ENCODE assay signal across 22 mouse cellular contexts in genomic region chr2:27365296-27365695, GRCm38 (mm10).
DNase-seq lines count a peak whose midpoint lies in the region; ATAC-seq lines count a peak whose summit lies in the region.
"Had no signal": no experiment of that assay in that cellular context is flagged by ENCODE, and none has a peak within 500 bp of the region (broad histone marks: within the 10 kb centered on the region; RNA-seq: fewer than 3 reads in every experiment).

No protein-coding gene starts in this region.

- H3K27ac ChIP-seq in heart, embryonic 11.5 days (ENCODE audit: low read depth, low read length), result no peak overlapping the region
- no peak overlapping the region for H3K27ac ChIP-seq in liver, embryonic 12.5 days
- H3K27ac ChIP-seq: embryonic facial prominence, embryonic 13.5 days; forebrain, embryonic 12.5 days; heart, adult 2 months; hindbrain, embryonic 10.5 days; hindbrain, embryonic 14.5 days; intestine, embryonic 15.5 days had no signal

- H3K9ac ChIP-seq in heart, embryonic 11.5 days (ENCODE audit: low read depth, low read length), result no peak overlapping the region
- H3K9ac ChIP-seq in liver, embryonic 12.5 days, result no peak overlapping the region
- H3K9ac ChIP-seq: embryonic facial prominence, embryonic 13.5 days; forebrain, embryonic 12.5 days; heart, embryonic 12.5 days; hindbrain, embryonic 14.5 days; intestine, embryonic 15.5 days had no signal

- no peaks in the 10 kb centered on the region for H3K36me3 ChIP-seq in heart, embryonic 11.5 days (ENCODE audit: control insufficient read depth, insufficient read depth, low read length)
- no peaks in the 10 kb centered on the region for H3K36me3 ChIP-seq in liver, embryonic 12.5 days
- H3K36me3 ChIP-seq: embryonic facial prominence, embryonic 13.5 days; forebrain, embryonic 12.5 days; G1E; heart, embryonic 12.5 days; hindbrain, embryonic 10.5 days; intestine, embryonic 15.5 days had no signal

- no peaks in the 10 kb centered on the region for H3K27me3 ChIP-seq in heart, embryonic 11.5 days (ENCODE audit: control insufficient read depth, insufficient read depth, low read length)
- no peaks in the 10 kb centered on the region for H3K27me3 ChIP-seq in liver, embryonic 12.5 days (replicated peaks)
- H3K27me3 ChIP-seq: embryonic facial prominence, embryonic 13.5 days; forebrain, embryonic 12.5 days; heart, embryonic 12.5 days; intestine, embryonic 15.5 days had no signal

- H3K4me1 ChIP-seq in heart, embryonic 11.5 days (ENCODE audit: control insufficient read depth, insufficient read depth, low read length), result 0 out of 2 replicates have a peak, but pooled peaks cover 2% of the 10 kb centered on the region
- 0 out of 2 replicates have a peak, but pooled peaks cover 7% of the 10 kb centered on the region for H3K4me1 ChIP-seq in liver, embryonic 12.5 days
- H3K4me1 ChIP-seq: heart, embryonic 12.5 days had no signal

- H3K9me3 ChIP-seq in heart, embryonic 11.5 days (replicated peaks; ENCODE audit: control insufficient read depth, low read length), result no peaks in the 10 kb centered on the region
- no peaks in the 10 kb centered on the region for H3K9me3 ChIP-seq in liver, embryonic 12.5 days (replicated peaks)
- H3K9me3 ChIP-seq: embryonic facial prominence, embryonic 13.5 days; forebrain, embryonic 12.5 days; G1E; heart, embryonic 12.5 days; hindbrain, embryonic 10.5 days; intestine, embryonic 15.5 days had no signal

- no peak overlapping the region for H3K4me3 ChIP-seq in heart, embryonic 11.5 days (ENCODE audit: low read depth, low read length)
- no peak overlapping the region for H3K4me3 ChIP-seq in liver, embryonic 12.5 days
- H3K4me3 ChIP-seq: embryonic facial prominence, embryonic 13.5 days; forebrain, embryonic 12.5 days; heart, adult 2 months; heart, embryonic 12.5 days; hindbrain, embryonic 10.5 days; intestine, embryonic 15.5 days had no signal

- no peak for ATAC-seq in heart, embryonic 11.5 days (replicated peaks; ENCODE audit: insufficient number of reproducible peaks, low FRiP score, low TSS enrichment)
- ATAC-seq in liver, embryonic 12.5 days, result no peak
- ATAC-seq: CD4-positive, CD25-positive, alpha-beta regulatory T cell, adult 4 months; forebrain, embryonic 16.5 days; intestine, embryonic 15.5 days had no signal

- no peak overlapping the region for H3K4me2 ChIP-seq in heart, embryonic 11.5 days
- H3K4me2 ChIP-seq in liver, embryonic 12.5 days, result no peak overlapping the region
- H3K4me2 ChIP-seq: embryonic facial prominence, embryonic 13.5 days; forebrain, embryonic 12.5 days; heart, embryonic 12.5 days; hindbrain, embryonic 14.5 days; intestine, embryonic 15.5 days had no signal

- 77% methylated on average over 4 of the region's 4 CpGs for WGBS in heart, embryonic 11.5 days (ENCODE audit: insufficient replicate concordance)
- WGBS in liver, embryonic 12.5 days (ENCODE audit: insufficient replicate concordance), result 68% methylated on average over 4 of the region's 4 CpGs

- DNase-seq in adrenal gland, adult 2 months, result peak; percentile 62
- no peak for DNase-seq in adrenal gland, adult 8-10 months
- peak; percentile 48 for DNase-seq in 3T3-L1 (ENCODE audit: low read depth, low spot score)
- peak; percentile 46 for DNase-seq in MN1 (ENCODE audit: low spot score)
- peak; percentile 39 to 52 for DNase-seq in adrenal gland, postnatal 36 days
- DNase-seq: cerebellum, adult 11-12 months; cerebellum, adult 9-10 months; cerebellum, postnatal 36 days; gastrocnemius, postnatal 14 days; heart, adult 2 months; kidney, adult 18-20 months had no signal
